Mouse (Mus musculus): ENCODE results near the gene Kitl.

Gene Kitl

GRCm38 (mm10) chr10:100030385-100030784, 15.0 kb downstream of the Kitl start:
- no peak for DNase-seq (ENCODE audit: low spot score)

- no peak for DNase-seq (ENCODE audit: low spot score)
Observed at GRCm38 (mm10) chr10:100030980-100031516, 15.6 kb downstream of the Kitl start.

GRCm38 (mm10) chr10:100031631-100032030, 16.2 kb downstream of the Kitl start:
- no peak for DNase-seq (ENCODE audit: low spot score)

- no peak for DNase-seq (ENCODE audit: low spot score)
Observed at GRCm38 (mm10) chr10:100032566-100032965, 17.1 kb downstream of the Kitl start.

- DNase-seq (ENCODE audit: low spot score) = no peak
Observed at GRCm38 (mm10) chr10:100036021-100036420, 20.6 kb downstream of the Kitl start.

GRCm38 (mm10) chr10:100038342-100038898, 23.0 kb downstream of the Kitl start:
- no peak for DNase-seq (ENCODE audit: low spot score)

- DNase-seq (ENCODE audit: low spot score) = no peak
Observed at GRCm38 (mm10) chr10:100038994-100039393, 23.6 kb downstream of the Kitl start.

- DNase-seq (ENCODE audit: low spot score) = no peak
Observed at GRCm38 (mm10) chr10:100043748-100044147, 28.3 kb downstream of the Kitl start.

- no peak for DNase-seq (ENCODE audit: low spot score)
Observed at GRCm38 (mm10) chr10:100044153-100044552, 28.7 kb downstream of the Kitl start.

GRCm38 (mm10) chr10:100051146-100051783, 35.8 kb downstream of the Kitl start:
- no peak for DNase-seq (ENCODE audit: low spot score)

- no peak for DNase-seq (ENCODE audit: low spot score)
Observed at GRCm38 (mm10) chr10:100052404-100052803, 37.0 kb downstream of the Kitl start.

- DNase-seq (ENCODE audit: low spot score) = no peak
Observed at GRCm38 (mm10) chr10:100052911-100053310, 37.5 kb downstream of the Kitl start.

- no peak for DNase-seq (ENCODE audit: low spot score)
Observed at GRCm38 (mm10) chr10:100054006-100054405, 38.6 kb downstream of the Kitl start.

GRCm38 (mm10) chr10:100055082-100055481, 39.7 kb downstream of the Kitl start:
- no peak for DNase-seq (ENCODE audit: low spot score)

- no peak for DNase-seq (ENCODE audit: low spot score)
Observed at GRCm38 (mm10) chr10:100057106-100057623, 41.7 kb downstream of the Kitl start.

GRCm38 (mm10) chr10:100059356-100059755, 43.9 kb downstream of the Kitl start:
- DNase-seq (ENCODE audit: low spot score) = no peak

GRCm38 (mm10) chr10:100065529-100066301, 50.3 kb downstream of the Kitl start:
- DNase-seq (ENCODE audit: low spot score) = no peak

- no peak for DNase-seq (ENCODE audit: low spot score)
Observed at GRCm38 (mm10) chr10:100066374-100066773, 50.9 kb downstream of the Kitl start.

GRCm38 (mm10) chr10:100072641-100073040, 57.2 kb downstream of the Kitl start:
- no peak for DNase-seq (ENCODE audit: low spot score)

- no peak for DNase-seq (ENCODE audit: low spot score)
Observed at GRCm38 (mm10) chr10:100073092-100073491, 57.7 kb downstream of the Kitl start.

GRCm38 (mm10) chr10:100101115-100101514, 85.7 kb downstream of the Kitl start:
- no peak for DNase-seq (ENCODE audit: low spot score)

GRCm38 (mm10) chr10:100111209-100111608, 95.8 kb downstream of the Kitl start:
- DNase-seq (ENCODE audit: low spot score) = no peak

GRCm38 (mm10) chr10:100115570-100115969, 100.1 kb downstream of the Kitl start:
- no peak for DNase-seq (ENCODE audit: low spot score)

All from ovary, postnatal 10 days (tissue).